Mouse (Mus musculus): ENCODE data around the gene Eif2a. TPM values are rescaled to one million over a fixed set of nuclear protein-coding genes. Genes with fewer than 3 reads are reported as not detected.

The Eif2a gene
- polyA plus RNA-seq, 1 experiment from 2014 or later = 41.4 TPM

- no peak for ATAC-seq (ENCODE audit: low read depth)
- H3K9me3 ChIP-seq (ENCODE audit: control insufficient read depth, low read length) = no peaks in the 10 kb centered on the region
- H3K9ac ChIP-seq (replicated peaks; ENCODE audit: low read depth, low read length) = no peak overlapping the region
- H3K4me1 ChIP-seq (ENCODE audit: control insufficient read depth, insufficient read depth, low read length) = no peaks in the 10 kb centered on the region
- H3K4me2 ChIP-seq (ENCODE audit: low read depth, low read length) = no peak overlapping the region
- no peak overlapping the region for H3K27ac ChIP-seq (ENCODE audit: low read depth, low read length)
- WGBS = 80% methylated on average over 5 of the region's 5 CpGs
- H3K27me3 ChIP-seq (ENCODE audit: control insufficient read depth, insufficient read depth, low read length) = no peaks in the 10 kb centered on the region
- no peak overlapping the region for H3K4me3 ChIP-seq (ENCODE audit: low read depth, low read length)
- peaks cover 9% of the 10 kb centered on the region; the same call in 1 of the 2 replicates for H3K36me3 ChIP-seq (ENCODE audit: control insufficient read depth, insufficient read depth, low read length)
Observed at GRCm38 (mm10) chr3:58517800-58518199, 7.8 kb upstream of the Eif2a start.

DNA sequence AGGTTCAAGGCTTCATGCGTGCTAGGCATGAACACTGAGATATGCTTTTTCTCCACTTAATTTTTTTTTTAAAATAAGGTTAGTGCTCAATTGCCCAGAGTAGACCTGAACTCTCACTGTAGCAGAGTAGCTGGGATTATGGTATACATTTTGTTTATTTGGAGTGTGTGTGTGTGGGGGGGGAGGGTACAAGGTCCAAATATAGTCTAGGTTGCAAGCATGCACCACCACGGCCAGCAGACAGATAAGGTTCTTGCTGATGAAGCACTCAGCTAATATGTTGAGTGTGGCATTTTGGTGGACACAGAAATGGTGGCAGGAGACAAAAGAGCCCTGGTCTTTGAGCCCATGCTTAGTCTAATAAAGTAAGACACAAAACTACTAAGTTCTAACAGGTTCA lies 6.7 kb upstream of the Eif2a start:
- 93% methylated on average over 2 of the region's 2 CpGs for WGBS
- no peaks in the 10 kb centered on the region for H3K9me3 ChIP-seq (ENCODE audit: control insufficient read depth, low read length)
- H3K27ac ChIP-seq (ENCODE audit: low read depth, low read length) = no peak overlapping the region
- no peak for ATAC-seq (ENCODE audit: low read depth)
- no peak overlapping the region for H3K4me3 ChIP-seq (ENCODE audit: low read depth, low read length)
- no peak overlapping the region for H3K9ac ChIP-seq (replicated peaks; ENCODE audit: low read depth, low read length)
- H3K27me3 ChIP-seq (ENCODE audit: control insufficient read depth, insufficient read depth, low read length) = no peaks in the 10 kb centered on the region
- H3K36me3 ChIP-seq (ENCODE audit: control insufficient read depth, insufficient read depth, low read length) = peaks cover 10% of the 10 kb centered on the region; the same call in 1 of the 2 replicates
- no peak overlapping the region for H3K4me2 ChIP-seq (ENCODE audit: low read depth, low read length)
- no peaks in the 10 kb centered on the region; the same call in 1 of the 2 replicates for H3K4me1 ChIP-seq (ENCODE audit: control insufficient read depth, insufficient read depth, low read length)

DNA sequence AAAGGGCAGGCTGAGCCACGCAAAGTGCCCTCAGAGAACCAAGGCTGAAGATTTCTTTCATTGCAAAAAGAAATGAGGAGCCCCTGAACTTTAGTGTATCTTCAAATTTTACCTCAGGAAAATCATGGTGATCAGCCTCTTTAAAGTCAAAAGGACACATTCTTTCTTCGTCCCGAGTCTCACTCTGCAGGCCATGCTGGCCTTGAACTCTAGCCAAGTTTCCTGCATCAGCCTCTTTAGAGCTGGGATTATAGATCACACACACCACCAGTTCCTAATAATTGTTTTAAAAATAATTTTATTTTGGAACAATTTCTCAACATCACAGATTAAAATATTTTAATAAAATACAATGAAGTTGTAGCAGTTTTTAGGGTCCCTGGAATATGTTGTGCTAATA lies 6.1 kb upstream of the Eif2a start:
- Histone ChIP-seq H3K9ac (replicated peaks; ENCODE audit: low read depth, low read length) (no peak overlapping the region), H3K27me3 (ENCODE audit: control insufficient read depth, insufficient read depth, low read length) (no peaks in the 10 kb centered on the region), H3K4me3 (ENCODE audit: low read depth, low read length) (no peak overlapping the region), H3K4me2 (ENCODE audit: low read depth, low read length) (no peak overlapping the region), H3K27ac (ENCODE audit: low read depth, low read length) (no peak overlapping the region), H3K9me3 (ENCODE audit: control insufficient read depth, low read length) (no peaks in the 10 kb centered on the region), H3K4me1 (ENCODE audit: control insufficient read depth, insufficient read depth, low read length) (peaks cover 4% of the 10 kb centered on the region), H3K36me3 (ENCODE audit: control insufficient read depth, insufficient read depth, low read length) (peaks cover 10% of the 10 kb centered on the region; the same call in 1 of the 2 replicates)
- WGBS = 64% methylated on average over 3 of the region's 3 CpGs
- no peak for ATAC-seq (ENCODE audit: low read depth)

- WGBS = 87% methylated on average over 6 of the region's 6 CpGs
- no peak overlapping the region for H3K4me2 ChIP-seq (ENCODE audit: low read depth, low read length)
- H3K9ac ChIP-seq (replicated peaks; ENCODE audit: low read depth, low read length) = no peak overlapping the region
- ATAC-seq (ENCODE audit: low read depth) = no peak
- no peak overlapping the region for H3K4me3 ChIP-seq (ENCODE audit: low read depth, low read length)
- H3K27me3 ChIP-seq (ENCODE audit: control insufficient read depth, insufficient read depth, low read length) = no peaks in the 10 kb centered on the region
- peaks cover 10% of the 10 kb centered on the region; the same call in 1 of the 2 replicates for H3K36me3 ChIP-seq (ENCODE audit: control insufficient read depth, insufficient read depth, low read length)
- H3K4me1 ChIP-seq (ENCODE audit: control insufficient read depth, insufficient read depth, low read length) = peaks cover 7% of the 10 kb centered on the region
- no peak overlapping the region for H3K27ac ChIP-seq (ENCODE audit: low read depth, low read length)
- H3K9me3 ChIP-seq (ENCODE audit: control insufficient read depth, low read length) = no peaks in the 10 kb centered on the region
Observed at GRCm38 (mm10) chr3:58520286-58520685, 5.3 kb upstream of the Eif2a start.

- no peaks in the 10 kb centered on the region for H3K9me3 ChIP-seq (ENCODE audit: control insufficient read depth, low read length)
- WGBS = 88% methylated on average over 2 of the region's 2 CpGs
- peaks cover 10% of the 10 kb centered on the region; the same call in 1 of the 2 replicates for H3K36me3 ChIP-seq (ENCODE audit: control insufficient read depth, insufficient read depth, low read length)
- peaks cover 7% of the 10 kb centered on the region for H3K4me1 ChIP-seq (ENCODE audit: control insufficient read depth, insufficient read depth, low read length)
- ATAC-seq (ENCODE audit: low read depth) = no peak
- H3K27me3 ChIP-seq (ENCODE audit: control insufficient read depth, insufficient read depth, low read length) = no peaks in the 10 kb centered on the region
- H3K4me2 ChIP-seq (ENCODE audit: low read depth, low read length) = no peak overlapping the region
- no peak overlapping the region for H3K9ac ChIP-seq (replicated peaks; ENCODE audit: low read depth, low read length)
- no peak overlapping the region for H3K4me3 ChIP-seq (ENCODE audit: low read depth, low read length)
- H3K27ac ChIP-seq (ENCODE audit: low read depth, low read length) = no peak overlapping the region
Observed at GRCm38 (mm10) chr3:58521361-58521760, 4.3 kb upstream of the Eif2a start.

- WGBS = 96% methylated on average over 3 of the region's 3 CpGs
- no peak for ATAC-seq (ENCODE audit: low read depth)
- H3K9ac ChIP-seq (replicated peaks; ENCODE audit: low read depth, low read length) = no peak overlapping the region
- H3K36me3 ChIP-seq (ENCODE audit: control insufficient read depth, insufficient read depth, low read length) = peaks cover 10% of the 10 kb centered on the region; the same call in 1 of the 2 replicates
- H3K27me3 ChIP-seq (ENCODE audit: control insufficient read depth, insufficient read depth, low read length) = no peaks in the 10 kb centered on the region
- no peak overlapping the region; the same call in 1 of the 2 replicates for H3K4me2 ChIP-seq (ENCODE audit: low read depth, low read length)
- peaks cover 14% of the 10 kb centered on the region for H3K4me1 ChIP-seq (ENCODE audit: control insufficient read depth, insufficient read depth, low read length)
- H3K4me3 ChIP-seq (ENCODE audit: low read depth, low read length) = no peak overlapping the region
- H3K9me3 ChIP-seq (ENCODE audit: control insufficient read depth, low read length) = no peaks in the 10 kb centered on the region
- H3K27ac ChIP-seq (ENCODE audit: low read depth, low read length) = no peak overlapping the region
Observed at GRCm38 (mm10) chr3:58523386-58523785, 2.2 kb upstream of the Eif2a start.

DNA sequence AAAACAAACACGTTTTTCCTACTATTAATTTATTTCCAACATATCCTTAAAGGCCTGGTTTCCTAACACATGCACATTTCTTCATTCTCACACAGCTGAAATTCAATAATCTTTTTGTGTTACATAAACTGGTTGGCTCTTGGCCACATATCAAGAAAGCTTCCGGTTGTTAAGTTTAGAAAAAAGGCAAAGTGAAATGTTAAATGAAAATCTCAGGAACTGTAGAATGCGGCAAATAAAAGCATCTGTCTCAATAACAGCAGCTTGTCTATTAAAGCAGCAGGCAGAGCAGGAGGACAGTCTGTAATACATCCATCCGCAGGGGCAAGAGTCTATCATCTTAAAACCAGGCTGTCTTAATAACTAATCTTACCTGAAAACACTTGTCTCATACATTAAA lies 1.4 kb upstream of the Eif2a start:
- peak overlapping the region; percentile 95 for H3K4me3 ChIP-seq (ENCODE audit: low read depth, low read length)
- H3K27me3 ChIP-seq (ENCODE audit: control insufficient read depth, insufficient read depth, low read length) = no peaks in the 10 kb centered on the region
- H3K4me1 ChIP-seq (ENCODE audit: control insufficient read depth, insufficient read depth, low read length) = peaks cover 14% of the 10 kb centered on the region
- H3K4me2 ChIP-seq (ENCODE audit: low read depth, low read length) = peak overlapping the region; percentile 84
- 68% methylated on average over 4 of the region's 4 CpGs for WGBS
- no peak overlapping the region for H3K9ac ChIP-seq (replicated peaks; ENCODE audit: low read depth, low read length)
- no peaks in the 10 kb centered on the region for H3K9me3 ChIP-seq (ENCODE audit: control insufficient read depth, low read length)
- no peak overlapping the region for H3K27ac ChIP-seq (ENCODE audit: low read depth, low read length)
- ATAC-seq (ENCODE audit: low read depth) = no peak
- peaks cover 10% of the 10 kb centered on the region; the same call in 1 of the 2 replicates for H3K36me3 ChIP-seq (ENCODE audit: control insufficient read depth, insufficient read depth, low read length)

DNA sequence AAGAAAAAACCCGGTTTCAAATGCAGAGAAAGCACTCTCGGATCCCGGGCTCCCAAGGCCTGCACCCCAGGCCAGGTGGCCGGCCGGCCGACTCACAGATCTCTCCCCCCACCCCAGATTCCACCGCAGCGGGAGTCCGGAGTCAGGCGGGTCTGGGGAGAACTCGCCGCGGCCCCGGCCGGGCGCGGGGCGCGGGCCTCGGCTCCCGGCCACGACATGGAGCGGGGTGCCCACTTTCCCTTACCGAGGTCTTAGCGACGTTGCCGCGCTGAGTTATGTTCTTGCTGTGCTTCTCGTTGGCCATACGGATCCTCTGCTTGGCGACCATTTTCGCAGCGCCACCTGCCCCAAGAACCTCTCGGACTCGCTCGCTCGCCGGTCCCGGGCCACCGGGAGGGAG lies 455 bp upstream of the Eif2a start:
- peaks cover 14% of the 10 kb centered on the region for H3K4me1 ChIP-seq (ENCODE audit: control insufficient read depth, insufficient read depth, low read length)
- peak overlapping the region; percentile 95 for H3K4me3 ChIP-seq (ENCODE audit: low read depth, low read length)
- no peaks in the 10 kb centered on the region for H3K9me3 ChIP-seq (ENCODE audit: control insufficient read depth, low read length)
- H3K36me3 ChIP-seq (ENCODE audit: control insufficient read depth, insufficient read depth, low read length) = peaks cover 10% of the 10 kb centered on the region; the same call in 1 of the 2 replicates
- peak overlapping the region; percentile 92 for H3K9ac ChIP-seq (replicated peaks; ENCODE audit: low read depth, low read length)
- H3K4me2 ChIP-seq (ENCODE audit: low read depth, low read length) = peak overlapping the region; percentile 84
- under 1% methylated on average over 40 of the region's 40 CpGs for WGBS
- ATAC-seq (ENCODE audit: low read depth) = no peak
- H3K27me3 ChIP-seq (ENCODE audit: control insufficient read depth, insufficient read depth, low read length) = no peaks in the 10 kb centered on the region
- peak overlapping the region; percentile 88 for H3K27ac ChIP-seq (ENCODE audit: low read depth, low read length)

DNA sequence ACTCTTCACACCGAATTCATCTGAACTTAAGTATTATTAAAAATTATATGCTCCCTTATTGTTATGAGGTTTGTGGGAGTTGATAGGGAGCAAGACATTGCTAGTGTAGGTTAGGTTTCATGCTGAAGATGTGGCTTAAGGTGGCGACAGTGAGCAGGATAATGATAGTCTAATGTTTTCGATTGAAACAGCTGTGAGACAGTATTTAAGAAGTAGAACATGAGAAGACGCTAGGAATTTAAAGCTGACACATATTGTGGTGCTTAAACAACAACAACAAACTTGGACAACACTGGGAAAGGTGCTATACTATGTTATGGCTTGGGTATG lies 752 bp downstream of the Eif2a start:
- H3K4me3 ChIP-seq (ENCODE audit: low read depth, low read length) = peak overlapping the region; percentile 95
- 7% methylated on average over 4 of the region's 4 CpGs for WGBS
- H3K4me2 ChIP-seq (ENCODE audit: low read depth, low read length) = peak overlapping the region; percentile 76
- peak overlapping the region; percentile 17 for H3K9ac ChIP-seq (replicated peaks; ENCODE audit: low read depth, low read length)
- peaks cover 14% of the 10 kb centered on the region for H3K4me1 ChIP-seq (ENCODE audit: control insufficient read depth, insufficient read depth, low read length)
- no peak for ATAC-seq (ENCODE audit: low read depth)
- H3K9me3 ChIP-seq (ENCODE audit: control insufficient read depth, low read length) = no peaks in the 10 kb centered on the region
- H3K36me3 ChIP-seq (ENCODE audit: control insufficient read depth, insufficient read depth, low read length) = peaks cover 9% of the 10 kb centered on the region; the same call in 1 of the 2 replicates
- no peaks in the 10 kb centered on the region for H3K27me3 ChIP-seq (ENCODE audit: control insufficient read depth, insufficient read depth, low read length)
- H3K27ac ChIP-seq (ENCODE audit: low read depth, low read length) = peak overlapping the region; percentile 88; the same call in 1 of the 2 replicates

All from neural tube, embryonic 14.5 days (tissue).